Mouse (Mus musculus) mouse embryonic stem cell (cell line): Measurements from ENCODE around the gene Cyp2a4.
"Not testable (repeated sequence)": the region's sequence is repeated elsewhere in the genome, so short reads cannot be mapped to it uniquely, and the experiment has no call there.

Source experiments
- in situ Hi-C, 2 experiments: fragments of 300-500 bp; cut with MboI; formaldehyde crosslinking; loops; 1 replicate in 1 of 2; 3 replicates in 1 of 2; pipeline ENCODE4 v1.14.3; 2019 to 2020; ENCODE audit warnings: low sequenced_read_pairs in 2 of 2, low pct_unique_long_range_greater_than_20kb in 1 of 2, mixed read lengths in 1 of 2; ENCODE audit not compliant: unreplicated experiment in 1 of 2

Gene Cyp2a4

DNA sequence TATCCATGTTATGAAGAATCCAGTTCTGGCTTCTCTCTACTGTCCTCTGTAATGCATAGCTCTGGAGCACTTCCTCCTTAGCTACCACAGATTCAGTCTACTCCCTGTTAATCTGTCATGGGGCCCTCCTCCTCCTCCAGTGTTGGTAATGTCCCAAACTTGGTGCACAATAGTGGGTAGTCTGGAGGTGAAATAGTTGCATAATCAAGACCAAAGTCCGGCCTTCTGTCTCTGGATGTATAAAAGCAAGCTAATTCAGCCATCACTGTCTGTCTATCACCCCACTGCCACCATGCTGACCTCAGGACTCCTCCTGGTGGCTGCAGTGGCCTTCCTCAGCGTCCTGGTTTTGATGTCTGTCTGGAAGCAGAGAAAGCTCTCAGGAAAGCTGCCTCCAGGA, at the start of gene Cyp2a4:
Gene Cyp2a4 (plus strand): TSS at position 244 of the 400 bp plus-strand sequence.
- in situ Hi-C loops: not testable (repeated sequence)

DNA sequence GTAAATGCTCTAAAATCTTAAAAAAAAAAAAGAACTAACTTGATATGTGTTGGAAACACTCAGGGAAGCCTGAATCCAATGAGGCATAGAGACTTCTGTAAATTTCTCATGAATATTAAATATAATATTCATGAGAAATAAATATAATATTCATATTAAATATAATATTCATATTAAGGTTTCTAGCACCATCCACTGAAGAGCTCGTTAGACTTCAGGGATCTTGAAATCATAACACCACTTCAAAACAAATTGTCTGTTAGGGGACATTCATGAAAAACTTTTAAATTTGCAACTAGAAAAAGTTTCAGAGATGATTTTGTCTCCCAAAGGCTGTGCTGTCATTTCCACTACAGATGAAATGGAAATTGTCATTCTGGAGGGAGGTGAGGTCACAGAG, 46.9 kb upstream of the Cyp2a4 start, which contains the start of gene Vmn1r184:
Gene Vmn1r184 (plus strand): TSS at position 301 of the 400 bp plus-strand sequence.
- in situ Hi-C loops: loop anchor here in 1 of 2 experiments (5.0 kb wide), 1 partner anchor 357 kb away; the partner anchor contains the start of gene Vmn1r185

- in situ Hi-C loops: not testable (repeated sequence)
Observed at GRCm38 (mm10) chr7:26303429-26304166, 3.4 kb upstream of the Cyp2a4 start.

GRCm38 (mm10) chr7:26311786-26312185, 4.8 kb downstream of the Cyp2a4 start:
- in situ Hi-C loops: not testable (repeated sequence)

- in situ Hi-C loops: not testable (repeated sequence)
Observed at GRCm38 (mm10) chr7:26315194-26315593, 8.2 kb downstream of the Cyp2a4 start.

DNA sequence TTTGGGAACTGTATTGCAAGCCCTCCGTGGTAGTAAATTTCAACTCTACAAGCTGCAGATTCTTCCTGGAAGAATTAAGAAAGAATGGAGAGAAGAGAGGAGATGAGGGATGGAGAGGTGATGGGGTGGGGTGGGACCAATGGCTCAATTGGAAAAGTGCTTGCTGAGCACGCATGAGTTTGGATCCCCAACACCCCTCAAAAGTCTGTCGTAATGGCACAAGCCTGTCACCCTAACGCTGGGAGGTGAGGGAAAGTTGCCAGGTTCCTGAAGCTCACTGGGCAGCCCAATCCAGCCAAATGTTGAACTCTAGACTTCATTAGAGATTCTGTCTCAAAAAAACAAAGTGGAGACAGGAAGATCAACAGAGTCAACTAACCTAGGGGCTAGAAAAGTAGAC, 8.8 kb downstream of the Cyp2a4 start:
- in situ Hi-C loops: not testable (repeated sequence)

GRCm38 (mm10) chr7:26320361-26320760, 13.4 kb downstream of the Cyp2a4 start:
- in situ Hi-C loops: not testable (repeated sequence)

DNA sequence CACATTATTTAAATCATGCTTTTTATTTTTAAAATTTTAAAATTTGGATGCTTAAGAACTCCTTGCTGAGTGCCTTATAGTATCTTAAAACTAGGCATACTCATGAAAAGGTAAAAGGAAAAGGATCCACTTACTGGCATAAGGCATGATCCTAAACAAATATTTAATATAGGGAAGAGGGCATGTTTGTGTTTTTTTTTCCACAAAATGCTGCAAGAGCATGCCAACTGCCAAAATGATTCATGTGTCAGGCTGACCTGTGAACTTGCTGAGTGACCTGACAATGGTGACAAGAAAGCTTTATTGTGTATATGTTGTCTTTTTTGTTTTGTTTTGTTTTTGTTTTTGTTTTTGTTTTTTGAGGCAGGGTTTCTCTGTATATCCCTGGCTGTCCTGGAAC, 43.2 kb downstream of the Cyp2a4 start:
- in situ Hi-C loops: not testable (repeated sequence)

DNA sequence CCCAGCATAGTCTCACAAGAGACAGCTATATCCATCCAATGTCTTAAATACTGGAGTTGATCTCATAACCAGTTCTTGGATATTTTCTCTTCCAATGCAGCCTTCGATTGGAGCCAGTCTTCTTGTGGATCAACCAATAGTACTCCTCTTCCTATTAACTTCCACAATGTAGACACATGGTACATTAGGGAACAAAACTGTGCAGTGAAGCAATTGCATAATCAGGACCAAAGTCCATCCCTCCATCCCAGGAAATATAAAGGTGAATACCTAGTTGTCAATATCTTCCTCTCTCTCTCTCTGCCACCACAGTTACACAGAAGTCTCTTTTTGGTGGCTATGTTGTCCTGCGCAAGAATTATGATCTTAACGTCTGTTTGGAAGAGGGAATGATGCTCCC, 45.3 kb downstream of the Cyp2a4 start:
- in situ Hi-C loops: not testable (repeated sequence)

DNA sequence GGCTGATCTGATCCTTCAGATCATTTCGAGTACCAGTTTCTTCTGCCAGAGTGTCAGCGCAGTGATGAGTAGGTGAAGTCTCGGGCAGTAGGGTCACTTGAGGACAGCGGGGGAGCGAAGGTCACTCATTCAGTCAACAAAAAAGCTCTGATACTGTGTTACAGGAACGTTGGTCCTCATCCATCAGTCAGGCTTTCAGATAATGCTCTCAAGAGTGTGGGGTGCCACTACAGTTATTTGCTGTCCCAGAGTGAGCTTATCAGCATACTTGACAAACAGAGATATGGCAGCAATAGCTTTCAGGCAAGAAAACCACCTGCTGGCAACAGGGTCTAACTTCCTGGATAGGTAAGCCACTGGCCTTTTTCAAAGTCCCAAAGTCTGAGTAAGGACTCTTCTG, 49.8 kb downstream of the Cyp2a4 start:
- in situ Hi-C loops: not testable (repeated sequence)
